Mouse (Mus musculus) thymus, adult 2 months (tissue): ENCODE data around the gene 4930447C04Rik.

Source experiments
- CTCF ChIP-seq: fragments of 200-500 bp; IDR thresholded peaks from 2 replicates; pipeline ENCODE4 v1.5.1; 2012; ENCODE audit warnings: mild to moderate bottlenecking, control low read depth, low read length, moderate library complexity, borderline replicate concordance; ENCODE audit not compliant: control insufficient read depth, poor library complexity, insufficient read depth; ENCODE audit errors: extremely low read depth
- POLR2A ChIP-seq: fragments of 200-500 bp; IDR thresholded peaks from 2 replicates; pipeline ENCODE4 v1.6.1; 2012; ENCODE audit warnings: mild to moderate bottlenecking, low read length, control low read depth, moderate library complexity; ENCODE audit not compliant: control insufficient read depth, poor library complexity, insufficient read depth; ENCODE audit errors: extremely low read depth

GRCm38 (mm10) chr12:72976718-72977117 is 36.1 kb upstream of the 4930447C04Rik start:
- TF ChIP-seq POLR2A, result no peak
- peak; percentile 68; the same call in 1 of the 2 replicates for TF ChIP-seq CTCF
